Mouse (Mus musculus): ENCODE measurements around the gene Dpf2. TPM values are rescaled to one million over a fixed set of nuclear protein-coding genes. Genes with fewer than 3 reads are reported as not detected.

Dpf2 gene
- polyA plus RNA-seq, 1 experiment: 135 TPM

GRCm38 (mm10) chr19:5925311-5925855 lies 12.6 kb upstream of the Dpf2 start:
- TF ChIP-seq POLR2A (IDR thresholded peaks at IDR 0.05; ENCODE audit: low read depth, low read length) (no peak; the same call in 1 of the 2 replicates), CTCF (IDR thresholded peaks at IDR 0.05; ENCODE audit: borderline replicate concordance, insufficient read depth, low read length) (no peak)
- H3K4me1 ChIP-seq (ENCODE audit: control insufficient read depth, insufficient read depth, low read length): peaks cover 17% of the 10 kb centered on the region
- peak overlapping the region; percentile 80 for H3K27ac ChIP-seq (ENCODE audit: insufficient read depth, low read length)
- peak overlapping the region; percentile 39 for H3K4me3 ChIP-seq (ENCODE audit: insufficient read depth, low read length)

- H3K4me3 ChIP-seq (ENCODE audit: insufficient read depth, low read length): peak within 1 kb of the TSS; percentile 72
- peak within 1 kb of the TSS; percentile 80 for H3K27ac ChIP-seq (ENCODE audit: insufficient read depth, low read length)
- peaks cover 17% of the 10 kb centered on the region for H3K4me1 ChIP-seq (ENCODE audit: control insufficient read depth, insufficient read depth, low read length)
- TF ChIP-seq POLR2A (IDR thresholded peaks at IDR 0.05; ENCODE audit: low read depth, low read length): peak; percentile 92
- TF ChIP-seq CTCF (IDR thresholded peaks at IDR 0.05; ENCODE audit: borderline replicate concordance, insufficient read depth, low read length): no peak
Observed at GRCm38 (mm10) chr19:5924713-5925093, 11.9 kb upstream of the Dpf2 start, which contains the start of gene Cdc42ep2. Gene Cdc42ep2 (minus strand): TSS chr19:5924816.

GRCm38 (mm10) chr19:5923990-5924712 lies 11.3 kb upstream of the Dpf2 start:
- Histone ChIP-seq H3K27ac (ENCODE audit: insufficient read depth, low read length) (peak overlapping the region; percentile 49), H3K4me3 (ENCODE audit: insufficient read depth, low read length) (peak overlapping the region; percentile 72), H3K4me1 (ENCODE audit: control insufficient read depth, insufficient read depth, low read length) (peaks cover 17% of the 10 kb centered on the region)
- no peak for TF ChIP-seq POLR2A (IDR thresholded peaks at IDR 0.05; ENCODE audit: low read depth, low read length)
- TF ChIP-seq CTCF (IDR thresholded peaks at IDR 0.05; ENCODE audit: borderline replicate concordance, insufficient read depth, low read length): peak; percentile 77; the same call in 1 of the 2 replicates

DNA sequence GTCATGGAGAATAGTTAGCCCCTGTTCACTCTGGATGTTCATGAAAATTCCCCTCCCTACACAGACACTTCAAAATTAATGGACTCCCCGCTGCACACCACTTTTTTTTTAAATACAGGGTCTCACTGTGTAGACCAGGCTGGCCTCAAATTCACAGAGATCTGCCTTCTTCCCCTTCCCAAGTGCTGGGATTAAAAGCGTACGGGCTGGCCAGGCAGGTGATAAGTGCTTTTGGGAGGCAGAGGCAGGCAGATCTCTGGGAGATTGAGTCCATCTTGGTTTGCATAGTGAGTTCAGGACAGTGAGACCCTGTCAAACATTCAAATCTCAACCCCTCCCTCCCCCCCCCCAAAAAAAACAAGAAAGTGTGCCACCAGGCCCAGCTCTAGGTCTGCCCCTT lies 10.2 kb upstream of the Dpf2 start:
- no peak for TF ChIP-seq POLR2A (IDR thresholded peaks at IDR 0.05; ENCODE audit: low read depth, low read length)
- TF ChIP-seq CTCF (IDR thresholded peaks at IDR 0.05; ENCODE audit: borderline replicate concordance, insufficient read depth, low read length): no peak
- H3K4me1 ChIP-seq (ENCODE audit: control insufficient read depth, insufficient read depth, low read length): peaks cover 12% of the 10 kb centered on the region
- no peak overlapping the region for H3K27ac ChIP-seq (ENCODE audit: insufficient read depth, low read length)
- no peak overlapping the region for H3K4me3 ChIP-seq (ENCODE audit: insufficient read depth, low read length)

DNA sequence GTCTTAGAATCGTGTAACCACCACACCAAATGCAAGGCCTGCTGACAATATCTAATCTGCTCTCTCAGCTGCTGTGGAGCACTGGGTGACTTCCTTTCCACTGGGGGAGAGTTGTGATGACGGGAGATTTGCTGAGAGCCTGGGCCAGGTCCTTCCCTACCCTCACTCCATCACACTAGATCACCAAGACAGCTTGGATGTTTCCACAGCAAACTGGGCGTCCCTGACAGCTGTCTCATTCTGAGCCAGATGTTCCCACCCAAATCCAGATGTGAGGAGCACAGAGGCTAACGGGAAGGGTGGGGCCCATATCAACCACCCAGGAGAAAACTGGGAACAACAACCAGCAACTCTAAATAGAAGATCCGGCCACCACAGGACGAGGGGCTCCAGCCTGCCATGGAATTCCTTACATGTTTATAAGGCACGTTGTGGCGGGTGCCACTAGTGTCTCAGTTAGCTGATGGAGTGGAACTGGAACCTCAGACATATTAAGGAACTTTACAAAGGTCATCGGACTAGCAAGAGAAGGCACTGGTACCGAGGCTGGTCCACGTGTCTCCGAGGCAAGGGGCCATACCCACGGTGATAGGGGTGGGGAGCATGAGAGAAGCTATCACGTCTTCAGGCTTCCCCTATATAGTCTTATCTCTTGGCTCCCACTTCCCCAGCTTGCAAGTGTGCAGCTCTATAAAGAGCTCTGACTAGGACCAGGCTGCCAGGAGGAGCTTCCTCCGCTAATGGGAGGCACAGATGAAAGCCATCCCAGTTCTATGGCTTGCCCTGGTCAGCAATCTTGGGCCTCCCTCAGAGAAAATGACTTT lies 9.5 kb upstream of the Dpf2 start:
- peaks cover 12% of the 10 kb centered on the region for H3K4me1 ChIP-seq (ENCODE audit: control insufficient read depth, insufficient read depth, low read length)
- H3K27ac ChIP-seq (ENCODE audit: insufficient read depth, low read length): no peak overlapping the region
- TF ChIP-seq CTCF (IDR thresholded peaks at IDR 0.05; ENCODE audit: borderline replicate concordance, insufficient read depth, low read length): no peak
- no peak for TF ChIP-seq POLR2A (IDR thresholded peaks at IDR 0.05; ENCODE audit: low read depth, low read length)
- no peak overlapping the region for H3K4me3 ChIP-seq (ENCODE audit: insufficient read depth, low read length)

- peaks cover 12% of the 10 kb centered on the region for H3K4me1 ChIP-seq (ENCODE audit: control insufficient read depth, insufficient read depth, low read length)
- no peak overlapping the region for H3K4me3 ChIP-seq (ENCODE audit: insufficient read depth, low read length)
- TF ChIP-seq POLR2A (IDR thresholded peaks at IDR 0.05; ENCODE audit: low read depth, low read length) (no peak), CTCF (IDR thresholded peaks at IDR 0.05; ENCODE audit: borderline replicate concordance, insufficient read depth, low read length) (no peak)
- H3K27ac ChIP-seq (ENCODE audit: insufficient read depth, low read length): no peak overlapping the region
Observed at GRCm38 (mm10) chr19:5921715-5922114, 8.9 kb upstream of the Dpf2 start.

GRCm38 (mm10) chr19:5912103-5913006 lies 455 bp downstream of the Dpf2 start:
- peak; percentile 96 for TF ChIP-seq POLR2A (IDR thresholded peaks at IDR 0.05; ENCODE audit: low read depth, low read length)
- no peak for TF ChIP-seq CTCF (IDR thresholded peaks at IDR 0.05; ENCODE audit: borderline replicate concordance, insufficient read depth, low read length)
- Histone ChIP-seq H3K4me1 (ENCODE audit: control insufficient read depth, insufficient read depth, low read length) (peaks cover 4% of the 10 kb centered on the region), H3K27ac (ENCODE audit: insufficient read depth, low read length) (peak overlapping the region; percentile 70)

DNA sequence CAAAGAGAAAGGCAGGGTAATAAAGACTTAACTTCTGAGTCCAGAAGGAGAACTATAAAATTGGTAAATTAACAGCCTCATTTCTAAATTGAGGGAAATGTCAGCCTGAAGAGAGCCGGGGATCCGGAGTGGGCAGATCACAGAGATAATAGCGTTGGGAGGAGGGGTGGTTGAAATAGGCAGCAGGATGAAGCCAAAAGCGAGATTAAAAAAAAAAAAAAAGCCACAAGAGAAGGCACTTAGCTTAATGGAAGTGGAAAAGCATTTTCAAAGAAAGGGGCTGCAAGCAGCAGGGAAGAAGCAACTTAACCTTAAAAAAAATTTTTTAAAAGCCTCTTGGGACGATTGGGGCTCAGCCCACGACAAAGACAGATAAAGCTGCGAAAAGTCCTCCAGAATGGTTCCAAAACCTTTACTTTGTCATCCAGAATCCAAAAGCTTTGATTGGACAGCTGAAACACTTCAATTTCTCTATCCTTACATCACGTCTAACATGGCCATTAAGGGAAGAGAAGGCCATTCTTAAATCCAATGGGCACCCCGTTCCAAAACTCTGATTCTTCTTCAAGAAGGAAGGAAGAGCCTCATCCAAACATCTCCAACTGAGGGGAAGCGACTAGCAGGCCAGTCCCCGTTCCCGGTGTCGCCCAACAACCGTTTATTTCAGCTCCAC lies 1.2 kb downstream of the Dpf2 start:
- Histone ChIP-seq H3K4me1 (ENCODE audit: control insufficient read depth, insufficient read depth, low read length) (peaks cover 4% of the 10 kb centered on the region), H3K4me3 (ENCODE audit: insufficient read depth, low read length) (peak overlapping the region; percentile 88), H3K27ac (ENCODE audit: insufficient read depth, low read length) (peak overlapping the region; percentile 70)
- TF ChIP-seq CTCF (IDR thresholded peaks at IDR 0.05; ENCODE audit: borderline replicate concordance, insufficient read depth, low read length) (no peak), POLR2A (IDR thresholded peaks at IDR 0.05; ENCODE audit: low read depth, low read length) (peak; percentile 36; the same call in 1 of the 2 replicates)

More at GRCm38 (mm10) chr19:5912103-5913006, 455 bp downstream of the Dpf2 start:
- peak overlapping the region; percentile 88 for H3K4me3 ChIP-seq (ENCODE audit: insufficient read depth, low read length)

Data from embryonic fibroblast, embryonic 13.5 days (primary cell).